Mouse (Mus musculus) hindbrain, postnatal 0 days (tissue): ENCODE data around the gene Vmn1r42. TPM values are rescaled to one million over a fixed set of nuclear protein-coding genes. Genes with fewer than 3 reads are reported as not detected.

ENCODE experiments used
- ATAC-seq: fragments of 200-750 bp; cut with Nextera tagmentation; 2 replicates; pipeline ENCODE4 v1.8.0; 2017; ENCODE audit warnings: mild to moderate bottlenecking, moderate TSS enrichment, moderate library complexity
- DNase-seq: peaks from one replicate; pipeline ENCODE4 v3.0.0-alpha.2; 2015; ENCODE audit warnings: low spot score
- H3K27ac ChIP-seq: fragments of 300-500 bp; sonication (generic); 2 replicates; pipeline ENCODE4 v1.5.1; 2014; ENCODE audit warnings: mild to moderate bottlenecking
- H3K27me3 ChIP-seq: fragments of 300-500 bp; sonication (generic); 2 replicates; pipeline ENCODE4 v1.6.1; 2014; ENCODE audit warnings: low read length, mixed read lengths; ENCODE audit not compliant: insufficient read depth
- H3K36me3 ChIP-seq: fragments of 300-500 bp; sonication (generic); 2 replicates; pipeline ENCODE4 v1.6.1; 2014; ENCODE audit warnings: low read length, mixed read lengths; ENCODE audit not compliant: insufficient read depth
- H3K4me1 ChIP-seq: fragments of 300-500 bp; sonication (generic); 2 replicates; pipeline ENCODE4 v1.6.1; 2014; ENCODE audit warnings: antibody characterized with exemption, low read length, mixed read lengths; ENCODE audit not compliant: insufficient read depth
- H3K4me2 ChIP-seq: fragments of 300-500 bp; sonication (generic); 2 replicates; pipeline ENCODE4 v1.6.1; 2014; ENCODE audit warnings: low read depth, mild to moderate bottlenecking, low read length, moderate library complexity, mixed read lengths
- H3K4me3 ChIP-seq: fragments of 300-500 bp; sonication (generic); 2 replicates; pipeline ENCODE4 v1.5.1; 2014; ENCODE audit warnings: low read length
- H3K9ac ChIP-seq: fragments of 300-500 bp; sonication (generic); replicated peaks from 2 replicates; pipeline ENCODE4 v1.6.1; 2014; ENCODE audit warnings: mild to moderate bottlenecking, low read length, moderate library complexity, mixed read lengths
- H3K9me3 ChIP-seq: fragments of 300-500 bp; sonication (generic); 2 replicates; pipeline ENCODE4 v1.6.1; 2016; ENCODE audit warnings: low read length, mixed read lengths
- CTCF ChIP-seq: IDR thresholded peaks from 2 replicates; pipeline ENCODE4 v1.5.1; 2016; ENCODE audit warnings: antibody characterized with exemption, control low read depth, low read depth
- WGBS: fragments of 180-500 bp; shearing (Covaris S2); extraction: QIAGEN DNeasy Blood & Tissue Kit; methylation state at CpG from one replicate; pipeline ENCODE4 v1.1.7; 2014; 5-methylcytosine and 5-hydroxymethylcytosine counted together
- polyA plus RNA-seq: library from polyadenylated mRNA; unstranded; fragments of >200 nt; fragmentation: Nextera tagmentation; extraction: Ambion mirVana; gene quantifications from 2 replicates; pipeline ENCODE4 v1.2.1, GENCODE M21; 2015
- total RNA-seq: library from RNA; depleted of rRNA; stranded (reverse); fragments of >200 nt; gene quantifications from 2 replicates; pipeline ENCODE4 v1.2.3, GENCODE M21; 2014; rRNA removed

Vmn1r42 gene
- total and polyA plus RNA-seq, 2 experiments from 2014 or later = not detected

DNA sequence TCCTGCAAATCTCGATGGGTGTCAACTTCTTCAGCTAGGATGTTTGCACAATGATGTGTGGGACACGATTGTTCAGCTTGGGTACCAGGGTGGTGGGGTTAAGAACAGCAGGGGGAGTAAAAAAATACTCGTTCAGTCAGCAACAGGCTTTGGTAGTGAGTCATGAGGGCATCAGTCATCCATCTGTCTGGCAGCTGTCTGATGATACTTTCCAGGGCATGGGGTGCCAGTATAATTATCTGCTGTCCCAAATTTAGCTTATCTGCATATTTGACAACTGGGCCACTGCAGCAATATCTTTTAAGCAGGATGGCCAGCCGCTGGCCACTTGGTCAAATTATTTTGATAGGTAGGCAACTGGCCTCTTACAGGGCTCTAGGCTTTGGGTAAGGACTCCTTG, 12.4 kb downstream of the Vmn1r42 start:
- no peak for ATAC-seq
- no peaks in the 10 kb centered on the region for H3K27me3 ChIP-seq
- no peak for TF ChIP-seq CTCF
- H3K27ac ChIP-seq = no peak overlapping the region
- no peaks in the 10 kb centered on the region for H3K4me1 ChIP-seq
- no peak overlapping the region for H3K4me2 ChIP-seq
- no peaks in the 10 kb centered on the region for H3K36me3 ChIP-seq
- WGBS = 75% methylated on average over 4 of the region's 4 CpGs
- peaks cover 17% of the 10 kb centered on the region; the same call in 1 of the 2 replicates for H3K9me3 ChIP-seq
- no peak overlapping the region for H3K4me3 ChIP-seq
- DNase-seq = no peak
- H3K9ac ChIP-seq = no peak overlapping the region

GRCm38 (mm10) chr6:89859839-89860238, 16.4 kb downstream of the Vmn1r42 start:
- no peak for ATAC-seq

DNA sequence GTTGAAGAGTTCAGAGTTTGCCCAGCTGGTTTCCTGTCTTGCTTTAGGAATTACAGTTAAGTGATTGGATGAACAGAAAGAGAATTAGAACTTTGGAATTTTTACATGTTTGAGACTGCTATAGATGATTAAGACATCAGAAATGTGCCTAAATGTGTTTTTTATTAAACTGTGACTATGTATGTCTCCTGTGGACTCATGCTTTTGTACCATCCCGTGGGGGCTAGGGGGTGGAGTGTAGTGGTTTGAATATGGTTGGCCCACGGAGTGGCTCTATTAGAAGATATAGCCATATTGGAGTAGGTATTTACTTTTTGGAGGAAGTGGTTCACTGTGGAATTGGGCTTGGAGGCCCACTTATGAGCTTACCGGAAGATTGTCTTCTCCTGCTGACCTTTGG, 18.7 kb downstream of the Vmn1r42 start:
- TF ChIP-seq CTCF = no peak
- Histone ChIP-seq H3K27me3 (no peaks in the 10 kb centered on the region), H3K27ac (no peak overlapping the region), H3K4me3 (no peak overlapping the region), H3K9me3 (no peaks in the 10 kb centered on the region), H3K36me3 (no peaks in the 10 kb centered on the region), H3K4me2 (no peak overlapping the region), H3K9ac (no peak overlapping the region), H3K4me1 (no peaks in the 10 kb centered on the region)
- ATAC-seq (no peak), DNase-seq (no peak)
- 78% methylated on average over 3 of the region's 3 CpGs for WGBS

More at GRCm38 (mm10) chr6:89859839-89860238, 16.4 kb downstream of the Vmn1r42 start:
- Histone ChIP-seq H3K27me3 (no peaks in the 10 kb centered on the region), H3K9me3 (peaks cover 5% of the 10 kb centered on the region; the same call in 1 of the 2 replicates), H3K4me1 (no peaks in the 10 kb centered on the region), H3K27ac (no peak overlapping the region), H3K4me3 (no peak overlapping the region), H3K9ac (no peak overlapping the region), H3K36me3 (no peaks in the 10 kb centered on the region), H3K4me2 (no peak overlapping the region)
- no peak for DNase-seq
- TF ChIP-seq CTCF = no peak
- WGBS = 92% methylated on average over 2 of the region's 2 CpGs

Other genes with a start within 250 kb of the Vmn1r42 start
- gene Txnrd3, start 232.4 kb downstream of the Vmn1r42 start, total RNA-seq = 15.0 and 17.6 TPM in 2 replicates
- 17.4 and 18.8 TPM in 2 replicates for gene Txnrd3, start 232.4 kb downstream of the Vmn1r42 start, polyA plus RNA-seq
- not detected in 2 replicates for gene Vmn1r40, start 168.9 kb downstream of the Vmn1r42 start, total RNA-seq
- gene Vmn1r40, start 168.9 kb downstream of the Vmn1r42 start, polyA plus RNA-seq = not detected in 2 replicates
- not detected in 2 replicates for gene Vmn1r41, start 135.6 kb downstream of the Vmn1r42 start, total RNA-seq
- not detected in 2 replicates for gene Vmn1r41, start 135.6 kb downstream of the Vmn1r42 start, polyA plus RNA-seq
- not detected in 2 replicates for gene Vmn1r43, start within 50 bp of the Vmn1r42 start, total RNA-seq
- gene Vmn1r43, start within 50 bp of the Vmn1r42 start, polyA plus RNA-seq = not detected in 2 replicates
- not detected in 2 replicates for gene Vmn1r44, start 7.2 kb upstream of the Vmn1r42 start, total RNA-seq
- gene Vmn1r44, start 7.2 kb upstream of the Vmn1r42 start, polyA plus RNA-seq = not detected in 2 replicates
- not detected in 2 replicates for gene Vmn1r45, start 64.2 kb upstream of the Vmn1r42 start, total RNA-seq
- gene Vmn1r45, start 64.2 kb upstream of the Vmn1r42 start, polyA plus RNA-seq = not detected in 2 replicates
- gene Vmn1r46, start 92.9 kb upstream of the Vmn1r42 start, total RNA-seq = not detected in 2 replicates
- not detected in 2 replicates for gene Vmn1r46, start 92.9 kb upstream of the Vmn1r42 start, polyA plus RNA-seq
- gene Vmn1r47, start 139.7 kb upstream of the Vmn1r42 start, total RNA-seq = not detected in 2 replicates
- gene Vmn1r47, start 139.7 kb upstream of the Vmn1r42 start, polyA plus RNA-seq = not detected in 2 replicates
- gene Vmn1r48, start 160.4 kb upstream of the Vmn1r42 start, total RNA-seq = not detected in 2 replicates
- gene Vmn1r48, start 160.4 kb upstream of the Vmn1r42 start, polyA plus RNA-seq = not detected in 2 replicates
- not detected in 2 replicates for gene Vmn1r49, start 202.1 kb upstream of the Vmn1r42 start, total RNA-seq
- not detected in 2 replicates for gene Vmn1r49, start 202.1 kb upstream of the Vmn1r42 start, polyA plus RNA-seq
- not detected in 2 replicates for gene Vmn1r50, start 225.0 kb upstream of the Vmn1r42 start, total RNA-seq
- gene Vmn1r50, start 225.0 kb upstream of the Vmn1r42 start, polyA plus RNA-seq = not detected in 2 replicates
- not detected in 2 replicates for gene Vmn1r51, start 246.2 kb upstream of the Vmn1r42 start, total RNA-seq
- 0.06 TPM in 1 of 2 replicates, not detected in the other for gene Vmn1r51, start 246.2 kb upstream of the Vmn1r42 start, polyA plus RNA-seq